Mouse (Mus musculus) brain, embryonic 18.5 days (tissue): ENCODE measurements around the gene Ccdc96.

Experiments used
- DNase-seq: peaks from one replicate; pipeline ENCODE4 v3.0.0-alpha.2; 2012; ENCODE audit warnings: low read depth, low spot score

Gene Ccdc96

DNA sequence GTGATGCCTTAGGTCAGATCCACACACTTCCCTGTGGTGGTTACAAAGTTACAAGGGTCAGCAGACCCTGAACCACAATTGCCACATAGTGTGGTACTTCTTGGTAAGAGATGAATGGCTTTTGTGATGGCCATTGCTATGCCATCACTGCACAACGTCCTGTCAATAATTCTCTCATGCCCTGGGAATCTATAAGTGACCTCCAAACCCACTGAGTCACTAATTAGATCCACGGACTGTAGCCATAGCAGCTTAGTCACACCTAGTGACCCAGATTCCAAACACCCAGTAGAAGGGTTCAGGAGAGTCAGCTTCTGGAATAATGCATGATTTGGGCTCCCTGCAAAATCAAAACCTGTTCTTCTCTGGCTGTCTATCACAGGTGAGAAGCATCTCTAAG, 40.8 kb downstream of the Ccdc96 start:
- DNase-seq, result no peak

- no peak for DNase-seq
These were observed 41.9 kb downstream of the Ccdc96 start for GRCm38 (mm10) chr5:36526274-36526673.

DNA sequence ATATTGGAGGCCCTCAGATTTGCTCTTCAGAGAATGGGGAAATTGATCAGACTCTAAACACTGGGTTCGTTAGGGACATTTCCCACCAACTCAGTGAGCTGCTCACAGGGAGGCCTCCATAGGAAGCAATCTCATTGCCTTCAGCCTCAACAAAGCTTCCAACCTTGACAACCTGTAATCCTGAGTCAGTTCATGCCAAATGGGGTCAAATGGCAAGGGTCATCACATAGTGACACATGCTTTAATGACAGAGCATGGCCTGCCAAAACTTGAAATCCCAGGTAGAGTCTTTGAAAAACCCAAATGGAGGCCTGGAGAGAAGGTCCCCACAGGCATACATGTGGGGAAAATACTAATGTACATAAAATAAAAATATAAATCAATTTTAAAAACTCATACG, 42.5 kb downstream of the Ccdc96 start:
- no peak for DNase-seq

- no peak for DNase-seq
These were observed 45.3 kb downstream of the Ccdc96 start for GRCm38 (mm10) chr5:36529698-36530097.

- peak; percentile 74 for DNase-seq
These were observed 45.9 kb downstream of the Ccdc96 start for GRCm38 (mm10) chr5:36530129-36530751.

DNA sequence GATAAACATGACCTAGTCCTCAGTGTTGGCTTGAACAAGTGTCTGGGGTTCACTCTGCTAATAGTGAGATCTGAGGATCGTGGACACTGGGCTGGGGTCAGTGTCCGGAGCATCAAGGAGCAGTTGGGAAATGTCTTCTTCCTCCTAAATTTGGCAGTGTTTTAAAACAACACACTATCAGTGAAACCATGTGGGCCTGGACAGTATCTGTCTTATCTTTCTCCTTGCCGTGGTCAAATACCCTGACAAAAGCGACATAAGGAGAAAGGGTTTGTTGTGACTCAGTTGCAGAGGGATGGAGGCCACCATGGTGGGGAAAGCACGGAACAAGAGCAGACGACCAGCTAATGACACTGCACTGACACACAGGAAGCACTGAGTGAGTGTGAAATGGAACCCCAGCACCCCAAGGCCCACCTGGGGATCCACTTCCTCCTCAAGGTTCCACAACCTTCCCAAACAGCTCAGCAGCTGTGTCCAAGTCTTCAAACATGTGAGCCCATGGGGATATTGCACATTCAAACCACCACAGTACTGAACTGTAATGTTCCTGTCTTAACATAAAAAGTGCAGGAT, 50.2 kb downstream of the Ccdc96 start:
- no peak for DNase-seq

GRCm38 (mm10) chr5:36535438-36536176, 51.2 kb downstream of the Ccdc96 start:
- no peak for DNase-seq

GRCm38 (mm10) chr5:36536424-36536823, 52.0 kb downstream of the Ccdc96 start:
- DNase-seq, result no peak
